Mouse (Mus musculus): ENCODE results near the gene Pparg. TPM values are rescaled to one million over a fixed set of nuclear protein-coding genes. Genes with fewer than 3 reads are reported as not detected.

Pparg gene
- 1 to 10 TPM; 1.0 to 2.6 TPM for polyA plus RNA-seq (2017; shearing (Covaris generic))

- ATAC-seq, result no peak
Observed at GRCm38 (mm10) chr6:115360776-115361605, at the start of gene Pparg. Pparg (plus strand) TSS chr6:115360951.

GRCm38 (mm10) chr6:115312780-115313179, 48.0 kb upstream of the Pparg start:
- no peak for ATAC-seq

DNA sequence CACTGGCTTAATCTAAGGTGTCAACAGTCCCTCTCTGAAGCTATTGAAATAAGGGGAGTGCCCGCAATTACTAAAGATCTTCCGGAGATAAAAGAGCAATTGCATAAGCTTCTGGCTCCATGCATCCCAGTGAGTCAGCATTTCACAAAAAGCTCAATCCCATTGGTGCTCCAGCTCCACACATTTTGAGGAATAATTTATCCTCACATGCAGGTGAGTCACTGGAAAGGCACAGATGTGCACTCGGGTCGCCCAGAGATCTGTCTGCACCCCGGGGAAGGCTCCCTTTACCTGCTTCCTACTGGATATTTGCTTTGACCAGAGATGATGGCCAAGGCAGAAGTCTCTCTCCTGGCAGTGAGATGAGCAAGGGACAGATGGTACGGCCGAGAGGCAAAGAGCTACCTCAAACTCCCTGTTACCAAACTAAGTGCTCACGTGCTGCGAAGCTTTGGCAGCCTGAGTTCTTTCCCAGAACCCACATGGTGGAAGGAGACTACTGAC, 47.5 kb upstream of the Pparg start:
- no peak for ATAC-seq

- no peak for ATAC-seq
Observed at GRCm38 (mm10) chr6:115313910-115314309, 46.8 kb upstream of the Pparg start.

GRCm38 (mm10) chr6:115315770-115316169, 45.0 kb upstream of the Pparg start:
- no peak for ATAC-seq

GRCm38 (mm10) chr6:115316811-115317221, 43.9 kb upstream of the Pparg start:
- no peak for ATAC-seq

- ATAC-seq, result no peak
Observed at GRCm38 (mm10) chr6:115318811-115319210, 41.9 kb upstream of the Pparg start.

DNA sequence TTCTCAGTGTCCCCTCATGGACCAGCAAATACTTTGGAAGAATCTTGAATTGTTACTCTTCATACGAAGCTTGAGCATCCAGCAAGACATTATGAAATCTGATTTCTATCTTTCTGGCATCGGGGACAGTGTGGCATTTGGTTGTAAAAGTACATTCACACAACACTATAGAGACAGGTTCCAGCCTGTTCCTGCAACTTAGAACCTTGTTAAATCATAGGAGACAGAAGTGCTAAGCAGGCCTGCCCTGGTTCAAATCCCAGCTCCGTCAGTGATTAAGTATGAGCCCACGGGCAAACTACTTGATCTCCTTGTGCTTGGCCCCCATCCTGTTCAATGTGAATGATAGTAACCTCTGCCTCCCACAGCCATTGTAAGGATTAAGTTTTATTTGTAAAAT, 41.1 kb upstream of the Pparg start:
- ATAC-seq, result no peak

GRCm38 (mm10) chr6:115320927-115321714, 39.6 kb upstream of the Pparg start:
- no peak for ATAC-seq

DNA sequence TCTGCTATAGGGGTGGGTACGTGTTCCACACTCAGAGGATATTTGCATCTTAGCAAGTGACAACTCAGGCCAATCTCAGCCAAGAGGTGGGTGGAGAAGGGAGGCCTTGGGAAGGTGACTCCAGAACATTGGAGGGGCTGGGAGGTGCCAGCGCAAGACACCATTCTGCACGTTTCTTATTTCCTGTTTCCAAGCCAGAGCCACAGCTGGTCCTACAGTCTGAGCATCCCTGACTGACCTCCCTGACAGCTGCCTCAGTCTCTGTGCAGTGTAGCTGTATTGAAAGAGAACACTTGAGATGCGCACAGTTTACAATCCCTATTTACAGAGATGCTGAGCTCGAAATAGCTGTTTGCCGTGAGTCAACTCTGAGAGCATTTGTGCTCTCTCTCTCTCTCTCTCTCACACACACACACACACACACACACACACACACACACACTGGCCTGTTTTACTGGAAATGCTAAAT, 38.8 kb upstream of the Pparg start:
- no peak for ATAC-seq

DNA sequence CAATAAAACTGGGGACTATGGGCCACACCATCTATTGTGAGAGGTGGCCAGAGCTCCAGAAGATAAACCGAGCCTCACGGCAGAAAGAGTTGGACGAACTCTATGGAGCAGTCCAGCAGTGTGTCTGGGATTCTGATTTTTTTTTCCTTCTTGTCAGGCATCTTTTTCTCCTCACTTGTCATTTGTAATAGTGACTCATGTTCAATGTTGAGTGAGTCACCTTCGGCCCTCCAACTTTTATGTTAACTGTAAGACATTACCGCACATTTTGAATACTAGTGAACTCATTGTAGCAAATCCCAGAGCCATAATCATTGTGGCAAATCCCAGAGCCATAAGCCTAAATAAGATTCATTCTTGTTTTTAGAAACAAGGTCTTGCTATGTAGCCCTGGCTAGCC, 37.8 kb upstream of the Pparg start:
- no peak for ATAC-seq

DNA sequence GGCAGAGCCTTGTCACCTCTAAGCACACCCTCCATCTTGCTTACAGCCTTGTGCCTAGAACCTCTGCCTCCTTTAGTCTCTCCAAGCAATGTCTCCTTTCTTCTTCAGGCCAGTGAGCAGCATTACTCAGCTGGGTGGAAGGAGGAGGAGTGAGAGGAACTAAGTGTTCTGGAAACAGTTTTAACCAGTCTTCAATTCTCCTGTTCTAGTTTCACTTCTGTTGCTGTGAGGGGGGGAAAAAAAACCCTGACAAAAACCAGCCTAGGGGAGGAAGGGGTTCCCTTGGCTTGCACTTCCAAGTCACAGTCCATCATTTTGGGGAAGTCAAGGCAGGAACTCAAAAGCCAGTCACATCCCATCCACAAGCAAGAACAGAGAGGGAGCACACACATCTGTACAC, 29.8 kb upstream of the Pparg start:
- no peak for ATAC-seq

GRCm38 (mm10) chr6:115333099-115333694, 27.6 kb upstream of the Pparg start:
- ATAC-seq, result no peak

GRCm38 (mm10) chr6:115335536-115335935, 25.2 kb upstream of the Pparg start:
- no peak for ATAC-seq

DNA sequence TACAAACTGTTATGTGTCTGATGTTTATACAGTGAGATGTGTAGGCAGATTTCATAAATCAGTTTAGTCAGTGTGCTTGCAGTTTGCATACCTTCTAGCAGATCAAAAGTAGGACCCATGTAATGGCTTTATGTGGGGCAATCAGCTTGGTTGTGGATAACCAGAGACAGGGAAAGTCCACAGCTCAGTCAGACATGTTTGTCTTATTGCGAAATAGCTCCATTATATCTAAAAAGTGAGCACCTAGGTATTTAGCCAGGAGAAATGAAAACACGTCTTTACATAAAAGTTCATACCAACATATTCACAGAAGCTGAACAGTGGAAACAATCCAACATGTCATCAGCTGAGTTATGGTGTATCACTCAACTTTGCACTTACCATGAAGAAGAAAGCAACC, 20.7 kb upstream of the Pparg start:
- no peak for ATAC-seq

DNA sequence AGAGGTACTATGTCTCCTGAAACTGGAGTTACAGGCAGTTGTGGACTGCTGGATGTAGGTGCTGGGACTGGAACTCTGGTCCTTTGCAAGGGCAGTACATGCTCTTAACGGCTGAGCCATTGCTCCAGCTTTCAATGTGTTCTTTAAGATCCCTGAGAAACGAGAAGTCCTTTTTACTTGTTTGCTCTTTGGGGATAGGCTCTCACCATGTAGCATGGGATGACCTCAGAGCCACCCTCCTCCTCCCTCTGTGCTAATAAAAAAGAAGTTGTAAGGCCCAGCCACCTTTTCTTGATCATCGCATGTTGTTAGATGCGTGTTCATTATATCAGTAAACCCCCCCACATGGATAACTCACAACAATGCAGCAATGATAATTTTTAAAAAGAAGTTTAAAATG, 17.7 kb upstream of the Pparg start:
- no peak for ATAC-seq

GRCm38 (mm10) chr6:115343570-115343969, 17.2 kb upstream of the Pparg start:
- ATAC-seq, result no peak

DNA sequence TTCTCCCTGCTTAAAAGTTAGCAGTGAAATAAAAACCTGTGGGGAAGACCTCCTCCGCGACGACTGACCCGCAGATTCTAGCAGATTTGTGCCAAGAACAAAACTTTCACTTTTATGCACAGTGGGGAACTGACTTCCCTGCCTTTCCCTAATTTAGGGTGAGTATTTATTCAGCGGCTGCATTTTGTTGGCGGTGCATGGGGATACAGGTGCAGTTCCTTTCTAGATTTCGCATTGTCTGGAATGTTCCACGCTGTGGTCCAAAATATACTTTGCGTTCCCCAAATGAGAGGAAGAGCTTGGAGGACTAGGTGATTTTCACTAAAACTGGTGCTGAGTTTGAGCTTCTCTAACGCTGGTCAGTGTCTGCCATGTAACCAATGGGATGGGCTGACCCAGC, 16.6 kb upstream of the Pparg start:
- ATAC-seq, result no peak

DNA sequence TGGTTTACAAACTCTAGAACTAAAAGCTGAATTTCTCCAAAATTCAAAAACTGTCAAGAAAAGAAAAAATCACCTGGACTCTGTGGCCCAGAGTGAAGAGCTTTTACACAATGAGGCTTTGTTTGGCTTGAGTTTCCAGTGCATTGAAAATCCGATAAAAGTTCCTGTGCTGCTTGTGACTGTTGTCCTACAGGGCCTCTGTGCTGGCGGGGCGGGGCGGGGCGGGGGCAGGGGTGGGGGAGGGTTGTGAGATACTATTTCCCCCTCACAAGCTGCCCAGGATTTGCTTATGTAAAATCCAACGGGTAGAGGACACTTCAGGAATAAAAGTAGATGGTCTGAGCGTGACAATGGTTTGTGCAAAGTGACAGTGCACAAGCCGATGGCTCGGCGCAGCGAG, 16.2 kb upstream of the Pparg start:
- ATAC-seq, result no peak

- ATAC-seq, result no peak
Observed at GRCm38 (mm10) chr6:115345013-115345412, 15.7 kb upstream of the Pparg start.

- ATAC-seq, result no peak
Observed at GRCm38 (mm10) chr6:115349641-115350464, 10.9 kb upstream of the Pparg start.

Data from CD4-positive, CD25-positive, alpha-beta regulatory T cell, adult 4 months (primary cell).